Mouse (Mus musculus): ENCODE measurements around the gene Aldh2.

Gene Aldh2

GRCm38 (mm10) chr5:121594714-121595313 lies 1.2 kb upstream of the Aldh2 start:
- DNase-seq: no peak

DNA sequence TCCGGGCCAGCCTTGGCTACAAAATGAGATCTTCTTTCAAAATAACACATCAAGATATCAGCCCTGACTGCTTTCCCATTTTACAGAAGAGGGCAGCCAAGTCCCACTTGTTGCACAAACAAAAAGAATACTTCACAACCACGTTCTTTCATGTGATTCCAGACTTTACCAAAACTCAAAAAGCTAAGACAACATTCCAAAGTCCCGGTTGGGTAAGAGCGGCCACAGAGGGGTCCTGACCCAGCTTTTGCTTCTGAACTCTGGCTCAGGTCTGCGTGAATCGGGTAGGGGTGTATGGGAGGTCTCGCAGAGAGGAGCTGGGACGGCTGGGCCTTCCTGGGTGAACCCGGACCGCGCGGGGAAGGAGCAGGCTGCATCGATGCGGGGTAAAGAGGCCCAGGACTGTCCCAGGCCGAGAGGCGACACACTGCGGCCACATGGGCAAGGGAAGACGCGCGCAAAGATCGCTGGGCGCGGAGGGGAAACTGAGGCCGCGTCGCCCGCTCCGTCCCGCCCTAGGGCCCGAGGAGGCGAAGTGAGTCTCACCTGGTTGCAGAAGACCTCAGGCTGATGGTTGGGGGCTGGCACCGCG lies 712 bp downstream of the Aldh2 start:
- DNase-seq: peak; percentile 32

DNA sequence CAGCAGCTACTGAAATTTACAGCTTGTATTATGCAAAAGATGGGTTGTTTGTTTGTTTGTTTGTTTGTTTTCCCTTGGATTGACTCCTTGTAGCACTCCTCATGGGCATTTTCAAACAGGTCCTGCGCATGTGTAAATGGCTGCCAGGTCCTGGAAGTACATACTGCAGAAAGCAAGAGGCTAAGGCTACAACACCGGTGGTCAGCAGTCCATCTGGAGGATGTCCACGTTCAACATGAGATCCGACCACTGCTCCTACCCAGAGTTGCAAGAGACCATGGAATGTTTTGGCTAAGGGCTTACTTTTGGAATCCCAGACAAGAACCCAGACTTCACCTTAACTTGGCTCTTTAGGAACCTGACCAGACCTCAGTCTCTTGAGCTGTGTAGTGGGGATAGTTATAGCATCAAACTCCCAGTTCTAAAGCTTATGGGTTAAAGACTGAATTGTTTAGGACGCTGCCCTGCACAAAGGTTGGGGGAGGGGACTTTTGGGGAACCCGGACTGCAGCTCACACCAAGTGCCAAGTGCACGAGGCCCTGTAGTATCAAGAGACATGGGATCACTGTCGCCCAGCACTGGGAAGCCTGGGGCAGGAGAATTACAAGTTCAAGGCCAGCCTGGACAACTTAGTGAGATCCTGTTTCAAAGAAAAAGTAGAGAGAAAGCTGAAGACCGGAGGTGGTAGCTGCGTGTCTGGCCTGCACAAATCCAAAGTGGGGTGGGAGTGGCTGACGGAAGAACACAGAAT lies 1.4 kb downstream of the Aldh2 start:
- no peak for DNase-seq

GRCm38 (mm10) chr5:121591417-121592063 lies 2.1 kb downstream of the Aldh2 start:
- peak; percentile 44 for DNase-seq

- DNase-seq: no peak
Observed at GRCm38 (mm10) chr5:121589928-121590327, 3.7 kb downstream of the Aldh2 start.

DNA sequence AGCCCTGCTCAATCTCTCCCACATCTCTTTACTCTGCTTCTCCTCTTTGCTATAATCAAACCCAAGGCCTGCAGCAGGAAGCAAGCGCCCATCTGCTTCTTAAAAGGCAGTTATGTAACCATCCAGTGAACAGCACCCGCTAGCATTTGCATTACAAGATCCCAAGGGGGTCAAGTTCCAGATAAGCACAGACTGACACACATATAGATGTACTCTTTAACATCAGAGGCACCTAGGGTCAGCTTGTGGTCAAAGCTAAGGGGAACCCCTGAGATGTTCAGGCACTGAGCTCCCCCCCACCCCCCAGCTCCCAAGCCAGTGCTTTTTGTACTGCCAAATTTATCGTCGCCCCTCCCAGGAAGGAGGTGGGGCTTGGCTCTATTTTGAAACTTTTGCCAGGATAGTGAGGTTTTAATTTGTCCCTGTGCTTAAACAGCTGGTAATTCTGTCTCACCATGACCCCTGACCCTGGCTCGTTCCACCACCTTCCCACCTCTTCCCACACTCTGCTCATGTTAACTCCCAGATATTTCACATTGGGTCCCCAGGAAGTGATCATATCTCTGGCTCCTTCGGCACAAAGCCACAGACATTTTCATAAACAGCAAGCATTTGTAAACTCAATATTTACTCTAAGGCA lies 7.1 kb downstream of the Aldh2 start:
- peak; percentile 78 for DNase-seq

DNA sequence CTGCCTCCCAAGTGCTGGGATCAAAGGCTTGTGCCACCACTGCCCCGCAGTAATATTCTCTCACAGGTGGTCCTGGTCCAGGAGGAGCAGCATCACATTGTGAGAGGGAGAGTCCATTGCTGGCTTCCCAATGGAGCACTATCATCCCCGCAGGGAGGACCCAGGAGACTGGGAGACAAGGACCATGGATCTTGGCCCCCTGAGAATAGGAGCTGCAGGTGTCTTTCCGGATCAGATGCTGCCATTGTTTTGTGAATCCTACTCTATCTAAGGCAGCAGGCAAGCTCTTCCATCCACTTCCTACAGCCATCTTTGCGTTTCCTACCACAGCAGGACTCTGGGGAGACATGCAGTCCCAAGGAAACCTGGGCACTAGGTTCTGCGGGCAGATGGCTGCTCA lies 7.9 kb downstream of the Aldh2 start:
- no peak for DNase-seq

DNA sequence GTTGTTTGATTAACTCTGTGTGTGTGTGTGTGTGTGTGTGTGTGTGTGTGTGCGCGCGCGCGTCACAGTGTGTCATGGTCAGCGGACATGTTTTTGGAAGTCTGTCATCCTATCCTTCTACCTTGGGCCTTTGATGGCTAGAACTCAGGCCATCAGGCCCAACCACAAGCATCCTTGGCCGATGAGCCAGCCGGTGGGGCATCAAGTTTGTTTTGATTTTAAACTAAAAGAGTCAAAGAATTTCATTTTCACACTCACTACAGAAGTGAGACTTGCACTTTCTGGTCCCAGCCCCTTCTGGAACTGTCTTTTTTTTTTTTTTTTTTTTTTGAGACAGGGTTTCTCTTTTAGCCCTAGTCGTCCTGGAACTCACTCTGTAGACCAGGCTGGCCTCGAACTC lies 8.6 kb downstream of the Aldh2 start:
- no peak for DNase-seq

- peak; percentile 97 for DNase-seq
Observed at GRCm38 (mm10) chr5:121583765-121584501, 9.7 kb downstream of the Aldh2 start.

GRCm38 (mm10) chr5:121581945-121582344 lies 11.7 kb downstream of the Aldh2 start:
- no peak for DNase-seq

DNA sequence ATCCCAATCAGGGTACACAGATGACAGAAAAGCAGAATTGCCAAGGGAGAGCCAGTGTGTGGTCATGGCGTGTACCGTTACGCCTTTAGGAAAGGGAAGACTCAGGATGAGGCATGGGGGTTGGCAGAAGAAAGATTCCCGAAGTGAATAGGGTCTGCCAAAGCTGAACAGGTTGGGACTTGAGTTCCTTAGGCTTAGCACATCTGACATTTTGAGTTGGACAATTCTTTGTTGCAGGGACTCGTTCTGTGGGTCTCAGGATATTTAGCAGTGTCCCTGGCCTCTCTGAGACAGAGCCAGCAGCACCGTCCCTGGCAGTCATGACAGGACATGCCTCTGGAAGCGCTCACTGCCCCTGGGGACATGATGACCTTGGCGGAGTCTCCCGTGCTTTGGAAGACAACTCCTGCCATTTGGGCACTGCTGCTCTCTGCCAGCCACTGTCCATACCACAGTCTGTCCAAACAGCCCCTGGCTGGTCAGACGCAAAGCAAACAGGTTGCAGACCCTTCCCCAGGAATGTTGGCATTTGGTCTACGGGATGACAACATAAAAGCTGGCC lies 16.6 kb downstream of the Aldh2 start:
- no peak for DNase-seq

DNA sequence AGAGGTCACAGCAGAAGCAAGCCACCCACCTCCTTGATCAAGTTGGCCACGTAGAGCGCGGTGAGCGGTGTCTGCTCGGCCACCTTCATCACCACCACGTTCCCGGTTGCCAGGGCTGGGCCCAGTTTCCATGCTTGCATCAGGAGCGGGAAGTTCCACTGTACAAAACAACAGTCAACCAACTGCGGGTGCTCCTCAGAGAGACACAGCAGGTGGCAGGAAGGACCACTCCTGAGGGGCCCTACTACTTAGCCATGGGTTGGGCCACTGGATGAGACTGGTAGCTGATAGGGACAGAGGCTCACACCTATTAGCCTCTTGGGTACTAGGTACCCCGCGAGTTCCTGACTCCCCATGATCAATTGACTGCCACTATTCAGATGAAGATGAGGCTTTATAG lies 17.8 kb downstream of the Aldh2 start:
- DNase-seq: no peak

- DNase-seq: no peak
Observed at GRCm38 (mm10) chr5:121574145-121574544, 19.5 kb downstream of the Aldh2 start.

GRCm38 (mm10) chr5:121570787-121571186 lies 22.8 kb downstream of the Aldh2 start:
- DNase-seq: no peak

DNA sequence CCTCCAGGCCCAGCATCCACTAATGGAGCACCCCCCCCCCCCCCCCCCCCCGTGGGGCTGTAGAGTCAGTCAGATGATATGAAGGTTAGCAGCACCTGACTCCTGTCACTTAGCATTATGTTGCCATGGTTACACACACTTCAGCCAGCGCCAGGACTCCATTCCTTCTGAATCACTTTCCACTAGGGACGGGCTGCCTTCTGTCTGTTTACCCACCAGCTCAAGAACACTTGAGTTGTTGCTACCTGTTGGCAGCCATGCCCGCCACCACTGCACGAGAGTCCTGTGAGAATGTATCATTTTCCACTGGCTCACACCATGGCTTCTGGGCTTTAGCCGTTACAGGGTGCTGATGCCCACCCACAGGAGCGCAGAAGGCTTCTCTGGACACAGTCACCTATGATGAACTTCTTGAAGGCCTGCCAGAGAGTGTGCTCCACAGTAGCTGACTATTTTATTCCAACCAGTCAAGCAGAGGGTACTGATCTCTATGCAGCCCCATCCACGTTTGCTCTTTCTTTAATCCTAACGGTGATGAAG lies 23.7 kb downstream of the Aldh2 start:
- DNase-seq: peak; percentile 54

DNA sequence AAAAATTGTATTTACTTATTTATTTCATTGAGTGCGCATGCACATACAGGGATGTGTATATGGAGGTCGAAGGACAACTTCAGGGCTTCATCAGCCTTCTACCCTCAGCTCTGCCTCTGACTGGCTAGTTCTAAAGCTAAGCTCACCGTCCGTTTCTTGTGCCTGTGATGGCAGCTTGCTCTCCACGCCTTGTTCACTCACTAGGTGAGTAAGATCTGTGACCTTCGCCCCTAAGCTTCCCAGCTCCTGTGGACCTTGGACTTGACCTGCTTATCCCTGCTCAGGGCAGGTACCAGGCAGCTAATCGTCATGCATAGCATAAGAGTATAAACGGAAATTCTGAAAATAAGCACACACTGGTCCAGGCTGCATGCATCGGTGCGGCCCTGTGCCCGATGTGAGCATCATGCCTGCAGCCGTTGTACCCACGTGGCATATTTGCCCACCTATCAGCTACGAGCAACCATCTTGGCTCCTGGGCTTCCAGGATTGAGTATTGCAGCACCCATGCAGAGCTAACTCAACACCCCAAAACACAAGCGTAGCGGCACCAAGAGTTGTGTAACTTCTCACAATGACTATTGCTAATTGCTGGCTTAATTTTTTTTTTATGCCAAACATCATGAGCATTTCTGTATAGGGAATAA lies 27.5 kb downstream of the Aldh2 start:
- no peak for DNase-seq

DNA sequence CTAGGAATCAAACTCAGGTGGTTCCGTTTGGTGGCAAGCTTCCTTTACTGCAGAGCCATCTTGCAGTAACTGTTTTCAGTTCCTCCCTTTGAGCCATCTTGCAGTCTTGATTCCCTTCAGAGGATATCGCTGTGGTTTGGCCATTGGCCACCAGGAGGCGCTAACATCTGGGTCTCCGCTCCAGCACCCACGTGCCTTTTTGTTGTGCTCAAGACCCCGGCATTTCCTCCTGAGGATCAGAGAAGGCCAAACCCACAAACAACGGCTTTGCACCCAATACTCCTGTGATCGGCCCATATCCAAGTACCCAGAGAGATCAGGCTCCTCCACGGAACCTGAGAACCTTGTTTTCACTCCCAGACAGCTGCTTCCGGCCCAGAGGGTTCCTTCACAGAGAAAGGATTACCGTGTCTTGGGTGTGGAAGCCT lies 29.1 kb downstream of the Aldh2 start:
- peak; percentile 96 for DNase-seq

DNA sequence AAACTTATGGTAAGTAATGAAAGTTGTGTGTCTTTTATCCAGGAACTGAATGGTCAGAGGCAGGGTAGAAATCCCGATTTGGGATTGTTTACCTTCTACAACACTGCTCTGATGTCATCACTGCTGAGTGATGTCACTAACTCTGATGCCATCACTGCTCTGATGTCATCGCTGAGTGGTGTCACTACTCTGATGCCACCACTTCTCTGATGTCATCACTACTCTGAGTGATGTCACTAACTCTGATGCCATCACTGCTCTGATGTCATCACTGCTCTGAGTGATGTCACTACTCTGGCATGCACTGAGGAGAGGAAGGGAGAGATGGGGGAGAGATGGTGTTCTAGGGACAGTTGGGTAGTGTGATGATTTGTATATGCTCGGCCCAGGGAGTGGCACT lies 31.2 kb downstream of the Aldh2 start:
- no peak for DNase-seq

DNA sequence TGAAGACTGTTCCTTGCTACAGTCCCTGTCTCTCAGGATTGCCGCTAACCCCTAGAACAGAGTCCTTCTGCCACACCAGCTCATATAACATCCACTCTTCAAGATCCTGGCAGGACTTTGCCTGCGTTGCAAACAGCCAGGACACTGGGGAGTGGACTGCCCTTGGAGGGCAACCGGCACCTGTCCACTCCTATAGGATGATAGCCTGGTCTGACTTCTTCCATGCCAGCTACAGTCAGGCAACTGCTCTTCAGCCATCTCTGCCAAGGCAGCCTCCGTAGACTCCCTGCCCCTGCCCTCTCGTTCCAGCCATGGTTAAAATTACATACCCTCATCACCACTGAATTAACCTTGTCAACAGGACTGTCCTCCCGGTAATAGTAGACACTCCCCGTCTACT lies 44.4 kb downstream of the Aldh2 start:
- no peak for DNase-seq

DNA sequence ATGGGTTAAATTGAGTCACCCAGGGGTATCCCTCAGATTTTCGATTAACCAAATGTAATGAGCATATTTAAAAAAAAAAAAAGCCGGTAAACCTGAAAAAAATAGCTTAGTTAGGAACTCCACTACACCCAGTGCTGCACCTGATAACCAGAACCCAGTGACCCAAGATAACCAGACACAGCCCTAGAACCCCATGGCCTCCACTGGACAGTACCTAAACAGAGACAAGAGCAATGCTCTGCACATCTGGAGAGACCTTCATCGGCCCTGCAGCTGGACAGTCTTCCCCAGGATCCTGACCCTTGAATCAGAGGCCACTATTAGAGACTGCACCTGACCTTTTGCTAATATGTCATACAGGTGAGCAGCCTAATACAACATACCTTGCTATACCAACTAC lies 46.5 kb downstream of the Aldh2 start:
- DNase-seq: no peak

- peak; percentile 57 for DNase-seq
Observed at GRCm38 (mm10) chr5:121546530-121546895, 47.1 kb downstream of the Aldh2 start.
